Mouse (Mus musculus) heart, embryonic 11.5 days (tissue): ENCODE results near the gene Camkk1. TPM values are rescaled to one million over a fixed set of nuclear protein-coding genes. Genes with fewer than 3 reads are reported as not detected.

Source experiments
- polyA plus RNA-seq: library from polyadenylated mRNA; unstranded; fragments of >200 nt; fragmentation: Nextera tagmentation; extraction: Ambion mirVana; gene quantifications from 2 replicates; pipeline ENCODE4 v1.2.1, GENCODE M21; 2014

The Camkk1 gene
- polyA plus RNA-seq, 1 experiment from 2014 or later: 1.3 TPM

Other genes with a start within 250 kb of the Camkk1 start
- gene Cyb5d2, start 222.9 kb upstream of the Camkk1 start, polyA plus RNA-seq: 4.9 and 5.4 TPM in 2 replicates
- gene Zzef1, start 222.8 kb upstream of the Camkk1 start, polyA plus RNA-seq: 7.6 and 7.9 TPM in 2 replicates
- 2.1 and 2.9 TPM in 2 replicates for gene Atp2a3, start 57.8 kb upstream of the Camkk1 start, polyA plus RNA-seq
- gene P2rx1, start 19.9 kb upstream of the Camkk1 start, polyA plus RNA-seq: 2.9 and 4.0 TPM in 2 replicates
- 9.6 and 10.3 TPM in 2 replicates for gene Ncbp3, start 28.8 kb downstream of the Camkk1 start, polyA plus RNA-seq
- 0.31 and 0.34 TPM in 2 replicates for gene Itgae, start 71.6 kb downstream of the Camkk1 start, polyA plus RNA-seq
- gene Haspin, start 119.3 kb downstream of the Camkk1 start, polyA plus RNA-seq: 11.2 and 12.0 TPM in 2 replicates
- 0.65 and 0.97 TPM in 2 replicates for gene P2rx5, start 141.4 kb downstream of the Camkk1 start, polyA plus RNA-seq
- gene Emc6, start 158.0 kb downstream of the Camkk1 start, polyA plus RNA-seq: 94.3 and 112 TPM in 2 replicates
- 264 and 272 TPM in 2 replicates for gene Tax1bp3, start 158.1 kb downstream of the Camkk1 start, polyA plus RNA-seq
- gene Ctns, start 180.0 kb downstream of the Camkk1 start, polyA plus RNA-seq: 12.7 and 14.9 TPM in 2 replicates
- gene Shpk, start 180.5 kb downstream of the Camkk1 start, polyA plus RNA-seq: 0.31 and 0.94 TPM in 2 replicates
- 0.16 TPM in 1 of 2 replicates, not detected in the other for gene Trpv1, start 215.3 kb downstream of the Camkk1 start, polyA plus RNA-seq
- gene Trpv3, start 248.4 kb downstream of the Camkk1 start, polyA plus RNA-seq: 0.03 TPM in 2 replicates